Comparison of ENCODE assay signal across 13 mouse cellular contexts in the genomic region with DNA sequence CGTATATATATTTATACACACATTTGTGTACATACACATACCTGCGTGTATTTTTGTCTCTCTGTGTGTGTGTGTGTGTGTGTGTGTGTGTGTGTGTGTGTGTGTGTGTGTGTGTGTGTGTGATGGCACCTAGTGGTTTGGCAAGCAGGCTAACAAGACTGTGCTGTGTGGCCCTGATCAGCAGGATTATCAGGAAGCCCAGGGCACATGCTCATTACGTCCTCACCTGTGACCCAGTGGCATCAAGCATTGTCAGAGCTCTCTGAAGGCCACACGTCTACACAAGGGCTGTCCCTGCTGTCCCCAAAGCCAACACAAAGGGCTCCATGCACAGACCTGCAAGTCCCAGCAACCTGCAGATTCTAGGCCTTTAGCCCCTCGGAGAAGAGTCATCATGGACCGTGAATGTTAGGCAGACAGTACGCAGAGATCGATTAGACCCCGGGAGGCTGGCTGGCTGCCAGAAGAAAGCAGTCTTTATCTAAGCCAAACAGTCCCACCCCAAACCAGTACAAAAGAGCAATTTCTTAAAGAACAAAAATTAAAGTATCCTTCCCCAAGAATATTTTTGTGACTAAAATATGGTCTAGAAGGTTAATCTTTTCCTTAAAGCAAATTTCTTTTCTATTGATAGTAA. TPM values are rescaled to one million over a fixed set of nuclear protein-coding genes. Genes with fewer than 3 reads are reported as not detected.
DNase-seq lines count a peak whose midpoint lies in the region; ATAC-seq and TF ChIP-seq lines count a peak whose summit lies in the region.
"Had no signal": no experiment of that assay in that cellular context is flagged by ENCODE, and none has a peak within 500 bp of the region (broad histone marks: within the 10 kb centered on the region; RNA-seq: fewer than 3 reads in every experiment).

No protein-coding gene starts in this region.

- H3K4me3 ChIP-seq in hindbrain, embryonic 13.5 days: no peak overlapping the region
- no peak overlapping the region for H3K4me3 ChIP-seq in hindbrain, embryonic 16.5 days (ENCODE audit: low read length)
- no peak overlapping the region; the same call in 1 of the 2 replicates for H3K4me3 ChIP-seq in G1E (ENCODE audit: low read depth, low read length)
- no peak overlapping the region for H3K4me3 ChIP-seq in liver, embryonic 15.5 days (replicated peaks)
- H3K4me3 ChIP-seq: embryonic facial prominence, embryonic 12.5 days; limb, embryonic 13.5 days; myocyte had no signal

- peak overlapping the region; percentile 52; the same call in 1 of the 2 replicates for H3K27ac ChIP-seq in hindbrain, embryonic 13.5 days
- H3K27ac ChIP-seq in hindbrain, embryonic 16.5 days (ENCODE audit: low read depth, low read length): no peak overlapping the region
- 0 out of 2 replicates have a peak overlapping the region, but pooled peaks have one; percentile 19 for H3K27ac ChIP-seq in liver, embryonic 15.5 days (replicated peaks)
- H3K27ac ChIP-seq: embryonic facial prominence, embryonic 12.5 days; limb, embryonic 13.5 days had no signal

- DNase-seq in G1E (ENCODE audit: low spot score): peak; percentile 41
- DNase-seq in brain, embryonic 14.5 days (ENCODE audit: low read depth): peak; percentile 28
- no peak for DNase-seq in adrenal gland, postnatal 36 days
- DNase-seq in kidney, postnatal 4 days: no peak
- DNase-seq: adrenal gland, postnatal 10 days; lung, postnatal 36 days; thymus, postnatal 4 days had no signal

- TF ChIP-seq POLR2A in brain, embryonic 14.5 days (IDR thresholded peaks at IDR 0.05; ENCODE audit: borderline replicate concordance, extremely low read depth, insufficient read depth, insufficient read length, poor library complexity, severe bottlenecking): no peak

- H3K27me3 ChIP-seq in hindbrain, embryonic 13.5 days: no peaks in the 10 kb centered on the region
- no peaks in the 10 kb centered on the region for H3K27me3 ChIP-seq in hindbrain, embryonic 16.5 days (replicated peaks; ENCODE audit: control insufficient read depth, insufficient read depth, low read length)
- no peaks in the 10 kb centered on the region for H3K27me3 ChIP-seq in G1E (ENCODE audit: insufficient read depth, low read length)
- H3K27me3 ChIP-seq in liver, embryonic 15.5 days: no peaks in the 10 kb centered on the region
- H3K27me3 ChIP-seq: embryonic facial prominence, embryonic 12.5 days; limb, embryonic 13.5 days had no signal

- no peak for TF ChIP-seq CTCF in G1E (IDR thresholded peaks at IDR 0.05; ENCODE audit: low read depth, low read length)
- TF ChIP-seq CTCF in brain, embryonic 14.5 days (IDR thresholded peaks at IDR 0.05; ENCODE audit: borderline replicate concordance, extremely low read depth, insufficient read depth, insufficient read length): no peak

- no peaks in the 10 kb centered on the region for H3K36me3 ChIP-seq in hindbrain, embryonic 13.5 days
- no peaks in the 10 kb centered on the region for H3K36me3 ChIP-seq in hindbrain, embryonic 16.5 days (ENCODE audit: control insufficient read depth, insufficient read depth, low read length)
- peaks cover 13% of the 10 kb centered on the region for H3K36me3 ChIP-seq in G1E (replicated peaks)
- no peaks in the 10 kb centered on the region for H3K36me3 ChIP-seq in liver, embryonic 15.5 days (replicated peaks)
- H3K36me3 ChIP-seq: embryonic facial prominence, embryonic 12.5 days; limb, embryonic 13.5 days had no signal

- peak overlapping the region; percentile 24; the same call in 1 of the 2 replicates for H3K9ac ChIP-seq in hindbrain, embryonic 13.5 days
- no peak overlapping the region for H3K9ac ChIP-seq in hindbrain, embryonic 16.5 days (ENCODE audit: low read depth, low read length)
- no peak overlapping the region for H3K9ac ChIP-seq in liver, embryonic 15.5 days
- H3K9ac ChIP-seq: embryonic facial prominence, embryonic 12.5 days; limb, embryonic 13.5 days had no signal

- WGBS in hindbrain, embryonic 13.5 days: 44% methylated on average over 9 of the region's 9 CpGs
- WGBS in hindbrain, embryonic 16.5 days: 39% methylated on average over 9 of the region's 9 CpGs
- 26% methylated on average over 9 of the region's 9 CpGs for WGBS in liver, embryonic 15.5 days (ENCODE audit: insufficient replicate concordance)

- H3K4me1 ChIP-seq in hindbrain, embryonic 13.5 days (replicated peaks): peaks cover 46% of the 10 kb centered on the region
- H3K4me1 ChIP-seq in hindbrain, embryonic 16.5 days (ENCODE audit: control insufficient read depth, insufficient read depth, low read depth, low read length): peaks cover 19% of the 10 kb centered on the region
- peaks cover 33% of the 10 kb centered on the region for H3K4me1 ChIP-seq in G1E (ENCODE audit: insufficient read depth, low read depth, low read length)
- H3K4me1 ChIP-seq in liver, embryonic 15.5 days (replicated peaks): peaks cover 31% of the 10 kb centered on the region

- H3K9me3 ChIP-seq in hindbrain, embryonic 13.5 days: no peaks in the 10 kb centered on the region
- H3K9me3 ChIP-seq in hindbrain, embryonic 16.5 days (ENCODE audit: control insufficient read depth, low read length): no peaks in the 10 kb centered on the region
- H3K9me3 ChIP-seq in G1E (replicated peaks): no peaks in the 10 kb centered on the region
- no peaks in the 10 kb centered on the region for H3K9me3 ChIP-seq in liver, embryonic 15.5 days (replicated peaks)
- H3K9me3 ChIP-seq: embryonic facial prominence, embryonic 12.5 days; limb, embryonic 13.5 days had no signal

- no peak for ATAC-seq in hindbrain, embryonic 13.5 days (ENCODE audit: low FRiP score)
- ATAC-seq in hindbrain, embryonic 16.5 days: no peak; the same call in 1 of the 2 replicates
- peak; percentile 54 for ATAC-seq in G1E (ENCODE audit: extremely low read depth, insufficient number of reproducible peaks, low FRiP score, poor library complexity, severe bottlenecking)
- peak; percentile 61 for ATAC-seq in liver, embryonic 15.5 days (ENCODE audit: insufficient read depth)

- no peak overlapping the region for H3K4me2 ChIP-seq in hindbrain, embryonic 13.5 days
- no peak overlapping the region for H3K4me2 ChIP-seq in hindbrain, embryonic 16.5 days (ENCODE audit: low read length)
- peak overlapping the region; percentile 25; the same call in 1 of the 2 replicates for H3K4me2 ChIP-seq in liver, embryonic 15.5 days
- H3K4me2 ChIP-seq: embryonic facial prominence, embryonic 12.5 days; limb, embryonic 13.5 days had no signal

RNA-seq across cellular contexts. Expression of a gene that starts 52.6 kb away (rescaled TPM):
- 96.3 and 100 TPM in 2 replicates for polyA plus RNA-seq in hindbrain, embryonic 13.5 days (2015; fragmentation: Nextera tagmentation; extraction: Ambion mirVana)
- 83.6 and 101 TPM in 2 replicates for polyA plus RNA-seq in hindbrain, embryonic 16.5 days (2015; fragmentation: Nextera tagmentation; extraction: Ambion mirVana)
- total RNA-seq in G1E (2014; fragmentation: Nextera tagmentation) (50.6 and 64.2 TPM in 2 replicates), G1E (2017) (12.6 and 19.2 TPM in 2 replicates)
- 7.4 and 9.2 TPM in 2 replicates for polyA plus RNA-seq in G1E (2012)
- polyA plus RNA-seq in brain, embryonic 14.5 days (2012; rRNA removed): 63.5 and 66.4 TPM in 2 replicates
- polyA plus RNA-seq in liver, embryonic 15.5 days (2015; fragmentation: Nextera tagmentation; extraction: Ambion mirVana): 34.9 and 36.7 TPM in 2 replicates
- 100 to 1,000 TPM in 1 of 2 experiments, 10 to 100 TPM in 1; 90.0 to 111 TPM for total RNA-seq in adrenal gland, postnatal 36 days (2021)

Comparison
In these comparisons a context has a peak if more than half of its experiments do, and no peak if none do; other contexts are left out.
1. ATAC-seq: peak in G1E (single experiment) and liver, embryonic 15.5 days (single experiment); none in hindbrain, embryonic 13.5 days (single experiment) and hindbrain, embryonic 16.5 days (single experiment).
2. DNase-seq: peak in G1E (single experiment) and brain, embryonic 14.5 days (single experiment); none in adrenal gland, postnatal 36 days (0 of 2) and kidney, postnatal 4 days (0 of 2).